Mouse (Mus musculus) liver, embryonic 12.5 days (tissue): ENCODE measurements around the gene Adam1a. TPM values are rescaled to one million over a fixed set of nuclear protein-coding genes. Genes with fewer than 3 reads are reported as not detected.

ENCODE experiments used
- ATAC-seq: fragments of 200-750 bp; cut with Nextera tagmentation; 2 replicates; pipeline ENCODE4 v1.8.0; 2017; ENCODE audit warnings: moderate number of reproducible peaks, mild to moderate bottlenecking, moderate library complexity
- H3K27ac ChIP-seq: fragments of 300-500 bp; sonication (generic); 2 replicates; pipeline ENCODE4 v1.5.1; 2016; ENCODE audit warnings: mild to moderate bottlenecking
- H3K27me3 ChIP-seq: fragments of 300-500 bp; sonication (generic); replicated peaks from 2 replicates; pipeline ENCODE4 v1.6.1; 2016; ENCODE audit warnings: mild to moderate bottlenecking, moderate library complexity
- H3K36me3 ChIP-seq: fragments of 300-500 bp; sonication (generic); 2 replicates; pipeline ENCODE4 v1.6.1; 2016; ENCODE audit warnings: mild to moderate bottlenecking, moderate library complexity
- H3K4me1 ChIP-seq: fragments of 300-500 bp; sonication (generic); 2 replicates; pipeline ENCODE4 v1.6.1; 2016
- H3K4me2 ChIP-seq: fragments of 300-500 bp; sonication (generic); 2 replicates; pipeline ENCODE4 v1.6.1; 2016; ENCODE audit warnings: mild to moderate bottlenecking, moderate library complexity
- H3K4me3 ChIP-seq: fragments of 300-500 bp; sonication (generic); 2 replicates; pipeline ENCODE4 v1.5.1; 2016; ENCODE audit warnings: mild to moderate bottlenecking, moderate library complexity
- H3K9ac ChIP-seq: fragments of 300-500 bp; sonication (generic); 2 replicates; pipeline ENCODE4 v1.6.1; 2016; ENCODE audit warnings: mild to moderate bottlenecking, moderate library complexity
- H3K9me3 ChIP-seq: fragments of 300-500 bp; sonication (generic); replicated peaks from 2 replicates; pipeline ENCODE4 v1.6.1; 2016; ENCODE audit warnings: mild to moderate bottlenecking, moderate library complexity
- WGBS: fragments of 180-500 bp; shearing (Covaris S2); methylation state at CpG from one replicate; pipeline ENCODE4 v1.1.7; 2016; ENCODE audit not compliant: insufficient replicate concordance; 5-methylcytosine and 5-hydroxymethylcytosine counted together
- polyA plus RNA-seq: library from polyadenylated mRNA; unstranded; fragments of >200 nt; fragmentation: Nextera tagmentation; extraction: Ambion mirVana; gene quantifications from 2 replicates; pipeline ENCODE4 v1.2.1, GENCODE M21; 2016

Adam1a gene
- polyA plus RNA-seq, 1 experiment from 2014 or later = 0.54 TPM

- H3K4me2 ChIP-seq = peak overlapping the region; percentile 39
- H3K9me3 ChIP-seq = no peaks in the 10 kb centered on the region
- peak overlapping the region; percentile 80 for H3K27ac ChIP-seq
- H3K4me1 ChIP-seq = peaks cover 50% of the 10 kb centered on the region
- no peak overlapping the region for H3K4me3 ChIP-seq
- ATAC-seq = peak; percentile 90
- peak overlapping the region; percentile 35 for H3K9ac ChIP-seq
- H3K27me3 ChIP-seq = no peaks in the 10 kb centered on the region
- no peaks in the 10 kb centered on the region for H3K36me3 ChIP-seq
- WGBS = 29% methylated on average over 1 of the region's 1 CpGs
These were observed 69.2 kb downstream of the Adam1a start for GRCm38 (mm10) chr5:121476040-121476439.

GRCm38 (mm10) chr5:121474610-121475009 lies 70.7 kb downstream of the Adam1a start:
- ATAC-seq = no peak
- H3K4me1 ChIP-seq = peaks cover 65% of the 10 kb centered on the region
- 72% methylated on average over 7 of the region's 7 CpGs for WGBS
- no peak overlapping the region for H3K4me3 ChIP-seq
- no peaks in the 10 kb centered on the region for H3K9me3 ChIP-seq
- no peaks in the 10 kb centered on the region for H3K27me3 ChIP-seq
- H3K27ac ChIP-seq = peak overlapping the region; percentile 80; the same call in 1 of the 2 replicates
- H3K4me2 ChIP-seq = no peak overlapping the region
- no peaks in the 10 kb centered on the region for H3K36me3 ChIP-seq
- no peak overlapping the region for H3K9ac ChIP-seq

GRCm38 (mm10) chr5:121472411-121472810 lies 72.9 kb downstream of the Adam1a start:
- no peak for ATAC-seq
- Histone ChIP-seq H3K36me3 (no peaks in the 10 kb centered on the region), H3K9me3 (no peaks in the 10 kb centered on the region), H3K4me2 (no peak overlapping the region), H3K4me3 (no peak overlapping the region), H3K9ac (no peak overlapping the region), H3K27ac (0 out of 2 replicates have a peak overlapping the region, but pooled peaks have one; percentile 3), H3K27me3 (no peaks in the 10 kb centered on the region), H3K4me1 (peaks cover 70% of the 10 kb centered on the region)
- WGBS = 50% methylated on average over 2 of the region's 2 CpGs

- no peak overlapping the region for H3K4me2 ChIP-seq
- H3K4me1 ChIP-seq = peaks cover 44% of the 10 kb centered on the region
- no peaks in the 10 kb centered on the region for H3K9me3 ChIP-seq
- H3K36me3 ChIP-seq = no peaks in the 10 kb centered on the region
- no peaks in the 10 kb centered on the region for H3K27me3 ChIP-seq
- 0 out of 2 replicates have a peak overlapping the region, but pooled peaks have one; percentile 8 for H3K27ac ChIP-seq
- ATAC-seq = no peak
- H3K4me3 ChIP-seq = no peak overlapping the region
- no peak overlapping the region for H3K9ac ChIP-seq
- WGBS = 33% methylated on average over 3 of the region's 3 CpGs
These were observed 75.7 kb downstream of the Adam1a start for GRCm38 (mm10) chr5:121469566-121469965.

Other genes with a start within 250 kb of the Adam1a start
- 23.7 and 25.7 TPM in 2 replicates for gene Trafd1, start 159.8 kb downstream of the Adam1a start, polyA plus RNA-seq
- 41.2 and 42.7 TPM in 2 replicates for gene Naa25, start 147.5 kb downstream of the Adam1a start, polyA plus RNA-seq
- gene Tmem116, start 93.6 kb downstream of the Adam1a start, polyA plus RNA-seq = 0.64 and 0.74 TPM in 2 replicates
- 103 TPM in 2 replicates for gene Erp29, start 93.0 kb downstream of the Adam1a start, polyA plus RNA-seq
- gene Adam1b, start 42.0 kb downstream of the Adam1a start, polyA plus RNA-seq = not detected in 2 replicates
- not detected in 2 replicates for gene Gm42878, start within 50 bp of the Adam1a start, polyA plus RNA-seq
- gene Mapkapk5, start 423 bp upstream of the Adam1a start, polyA plus RNA-seq = 33.6 and 35.8 TPM in 2 replicates
- 143 and 146 TPM in 2 replicates for gene Aldh2, start 48.3 kb upstream of the Adam1a start, polyA plus RNA-seq
- gene Acad12, start 73.5 kb upstream of the Adam1a start, polyA plus RNA-seq = 1.6 and 1.9 TPM in 2 replicates
- gene Acad10, start 115.0 kb upstream of the Adam1a start, polyA plus RNA-seq = 2.5 and 2.6 TPM in 2 replicates
- gene Brap, start 115.1 kb upstream of the Adam1a start, polyA plus RNA-seq = 35.1 and 36.6 TPM in 2 replicates
- gene Atxn2, start 165.9 kb upstream of the Adam1a start, polyA plus RNA-seq = 40.5 and 40.8 TPM in 2 replicates